Mouse (Mus musculus) spleen, postnatal 4 days (tissue): Measurements from ENCODE around the gene Mrgprb1.
"Not testable (repeated sequence)": the region's sequence is repeated elsewhere in the genome, so short reads cannot be mapped to it uniquely, and the experiment has no call there.

Experiments
- DNase-seq, 2 experiments: peaks; one replicate each; pipeline ENCODE4 v3.0.0; 2022; ENCODE audit warnings: low spot score in 2 of 2

Mrgprb1 gene

GRCm38 (mm10) chr7:48456242-48456641, at the start of gene Mrgprb1:
Mrgprb1 (minus strand) TSS chr7:48456342.
- no peak for DNase-seq

GRCm38 (mm10) chr7:48499221-48499620, 43.1 kb upstream of the Mrgprb1 start, which contains the start of gene Mrgprx2:
Mrgprx2 (minus strand) TSS chr7:48499321.
- no peak for DNase-seq

GRCm38 (mm10) chr7:48436581-48436980, 19.6 kb downstream of the Mrgprb1 start:
- no peak for DNase-seq

GRCm38 (mm10) chr7:48435936-48436335, 20.2 kb downstream of the Mrgprb1 start:
- DNase-seq = not testable (repeated sequence)
